Mouse (Mus musculus) midbrain, postnatal 0 days (tissue): ENCODE measurements around the gene Colgalt2. TPM values are rescaled to one million over a fixed set of nuclear protein-coding genes. Genes with fewer than 3 reads are reported as not detected.

Source experiments
- ATAC-seq: fragments of 200-750 bp; cut with Nextera tagmentation; 2 replicates; pipeline ENCODE4 v1.8.0; 2017; ENCODE audit warnings: moderate number of reproducible peaks, mild to moderate bottlenecking, moderate TSS enrichment, moderate library complexity; ENCODE audit not compliant: low FRiP score
- DNase-seq: peaks from one replicate; pipeline ENCODE4 v3.0.0-alpha.2; 2015; ENCODE audit warnings: low spot score
- H3K27ac ChIP-seq: fragments of 300-500 bp; sonication (generic); 2 replicates; pipeline ENCODE4 v1.5.1; 2014; ENCODE audit warnings: low read depth, mild to moderate bottlenecking, low read length, mixed read lengths
- H3K27me3 ChIP-seq: fragments of 300-500 bp; sonication (generic); 2 replicates; pipeline ENCODE4 v1.6.1; 2014; ENCODE audit warnings: low read length, control low read depth, mixed read lengths; ENCODE audit not compliant: insufficient read depth
- H3K36me3 ChIP-seq: fragments of 300-500 bp; sonication (generic); 2 replicates; pipeline ENCODE4 v1.6.1; 2014; ENCODE audit warnings: low read length, control low read depth, mixed read lengths; ENCODE audit not compliant: insufficient read depth
- H3K4me1 ChIP-seq: fragments of 300-500 bp; sonication (generic); 2 replicates; pipeline ENCODE4 v1.6.1; 2014; ENCODE audit warnings: mild to moderate bottlenecking, control low read depth, antibody characterized with exemption, low read length, mixed read lengths; ENCODE audit not compliant: insufficient read depth
- H3K4me2 ChIP-seq: fragments of 300-500 bp; sonication (generic); 2 replicates; pipeline ENCODE4 v1.6.1; 2014; ENCODE audit warnings: low read depth, mild to moderate bottlenecking, low read length, mixed read lengths; ENCODE audit not compliant: poor library complexity, severe bottlenecking
- H3K4me3 ChIP-seq: fragments of 300-500 bp; sonication (generic); 2 replicates; pipeline ENCODE4 v1.5.1; 2014; ENCODE audit warnings: low read depth, mild to moderate bottlenecking, low read length, moderate library complexity
- H3K9ac ChIP-seq: fragments of 300-500 bp; sonication (generic); replicated peaks from 2 replicates; pipeline ENCODE4 v1.6.1; 2014; ENCODE audit warnings: mild to moderate bottlenecking, low read length, moderate library complexity, mixed read lengths; ENCODE audit not compliant: poor library complexity, severe bottlenecking
- H3K9me3 ChIP-seq: fragments of 300-500 bp; sonication (generic); 2 replicates; pipeline ENCODE4 v1.6.1; 2016; ENCODE audit warnings: low read length, control low read depth
- CTCF ChIP-seq: IDR thresholded peaks from 2 replicates; pipeline ENCODE4 v1.5.1; 2016; ENCODE audit warnings: antibody characterized with exemption, mild to moderate bottlenecking
- WGBS: fragments of 180-500 bp; shearing (Covaris S2); extraction: QIAGEN DNeasy Blood & Tissue Kit; methylation state at CpG from one replicate; pipeline ENCODE4 v1.1.7; 2014; 5-methylcytosine and 5-hydroxymethylcytosine counted together
- polyA plus RNA-seq: library from polyadenylated mRNA; unstranded; fragments of >200 nt; fragmentation: Nextera tagmentation; extraction: Ambion mirVana; gene quantifications from 2 replicates; pipeline ENCODE4 v1.2.1, GENCODE M21; 2015
- total RNA-seq: library from RNA; depleted of rRNA; stranded (reverse); fragments of >200 nt; gene quantifications from 2 replicates; pipeline ENCODE4 v1.2.3, GENCODE M21; 2014; rRNA removed

Gene Colgalt2
- total and polyA plus RNA-seq, 2 experiments from 2014 or later = 5.3 to 14.2 TPM

- peak; percentile 78 for ATAC-seq
- Histone ChIP-seq H3K27ac (peak overlapping the region; percentile 26; the same call in 1 of the 2 replicates), H3K4me2 (no peak overlapping the region), H3K27me3 (no peaks in the 10 kb centered on the region), H3K9ac (no peak overlapping the region), H3K4me3 (no peak overlapping the region), H3K36me3 (0 out of 2 replicates have a peak, but pooled peaks cover 3% of the 10 kb centered on the region), H3K4me1 (no peaks in the 10 kb centered on the region), H3K9me3 (no peaks in the 10 kb centered on the region)
- TF ChIP-seq CTCF = no peak
- 17% methylated on average over 7 of the region's 7 CpGs for WGBS
- peak; percentile 75 for DNase-seq
Observed at GRCm38 (mm10) chr1:152555944-152556573, 156.4 kb downstream of the Colgalt2 start.

- Histone ChIP-seq H3K4me2 (no peak overlapping the region), H3K9me3 (no peaks in the 10 kb centered on the region), H3K9ac (no peak overlapping the region), H3K27me3 (no peaks in the 10 kb centered on the region), H3K4me3 (no peak overlapping the region), H3K36me3 (0 out of 2 replicates have a peak, but pooled peaks cover 3% of the 10 kb centered on the region), H3K27ac (peak overlapping the region; percentile 26; the same call in 1 of the 2 replicates), H3K4me1 (no peaks in the 10 kb centered on the region)
- 0 out of 2 replicates have a peak, but pooled peaks have one; percentile 2 for TF ChIP-seq CTCF
- 31% methylated on average over 14 of the region's 14 CpGs for WGBS
- ATAC-seq = peak; percentile 38; the same call in 1 of the 2 replicates
- DNase-seq = peak; percentile 66
Observed at GRCm38 (mm10) chr1:152556576-152557281, 157.1 kb downstream of the Colgalt2 start.

Other genes with a start within 250 kb of the Colgalt2 start
- gene Tsen15, start 13.1 kb upstream of the Colgalt2 start, total RNA-seq = 17.8 and 43.3 TPM in 2 replicates
- 43.7 and 50.8 TPM in 2 replicates for gene Tsen15, start 13.1 kb upstream of the Colgalt2 start, polyA plus RNA-seq